Mouse (Mus musculus) skeletal muscle tissue, postnatal 0 days (tissue): ENCODE measurements around the gene Gprin1. TPM values are rescaled to one million over a fixed set of nuclear protein-coding genes. Genes with fewer than 3 reads are reported as not detected.

Source experiments
- polyA plus RNA-seq: library from polyadenylated mRNA; unstranded; fragments of >200 nt; fragmentation: Nextera tagmentation; extraction: Ambion mirVana; gene quantifications from 2 replicates; pipeline ENCODE4 v1.2.1, GENCODE M21; 2015

Gprin1 gene
- polyA plus RNA-seq: 0.10 and 0.15 TPM in 2 replicates

GRCm38 (mm10) chr13:54749864-54750411, at the start of gene Gprin1:
Gene Gprin1, minus strand, starts transcription at chr13:54749874.

GRCm38 (mm10) chr13:54788740-54789560, 39.3 kb upstream of the Gprin1 start, which contains the start of gene Tspan17:
Gene Tspan17, plus strand, starts transcription at chr13:54789377.

GRCm38 (mm10) chr13:54783698-54784097, 34.0 kb upstream of the Gprin1 start, which contains the start of gene Eif4e1b:
Gene Eif4e1b, plus strand, starts transcription at chr13:54783998.

GRCm38 (mm10) chr13:54766192-54766768, 16.6 kb upstream of the Gprin1 start, which contains the start of gene Sncb:
Gene Sncb, minus strand, starts transcription at chr13:54766595.

GRCm38 (mm10) chr13:54701243-54701642, 48.4 kb downstream of the Gprin1 start, which contains the start of gene Cdhr2:
Gene Cdhr2, plus strand, starts transcription at chr13:54701461.

GRCm38 (mm10) chr13:54693558-54694347, 55.9 kb downstream of the Gprin1 start, which contains the start of gene Rnf44:
Gene Rnf44, minus strand, starts transcription at chr13:54693907.

Other genes with a start within 250 kb of the Gprin1 start
- gene Simc1, start 246.1 kb downstream of the Gprin1 start, polyA plus RNA-seq: 3.4 and 3.6 TPM in 2 replicates
- 116 and 118 TPM in 2 replicates for gene 4833439L19Rik, start 184.4 kb downstream of the Gprin1 start, polyA plus RNA-seq
- 9.4 and 10.5 TPM in 2 replicates for gene Arl10, start 174.9 kb downstream of the Gprin1 start, polyA plus RNA-seq
- gene Nop16, start 159.8 kb downstream of the Gprin1 start, polyA plus RNA-seq: 35.7 and 42.3 TPM in 2 replicates
- gene Higd2a, start 159.7 kb downstream of the Gprin1 start, polyA plus RNA-seq: 234 and 246 TPM in 2 replicates
- gene Cltb, start 138.5 kb downstream of the Gprin1 start, polyA plus RNA-seq: 51.2 and 64.8 TPM in 2 replicates
- gene Faf2, start 128.1 kb downstream of the Gprin1 start, polyA plus RNA-seq: 26.5 and 27.8 TPM in 2 replicates
- 28.0 and 31.9 TPM in 2 replicates for gene Rnf44, start 56.0 kb downstream of the Gprin1 start, polyA plus RNA-seq
- gene Cdhr2, start 48.4 kb downstream of the Gprin1 start, polyA plus RNA-seq: not detected in 2 replicates
- gene Sncb, start 16.7 kb upstream of the Gprin1 start, polyA plus RNA-seq: not detected in 2 replicates
- gene Eif4e1b, start 34.1 kb upstream of the Gprin1 start, polyA plus RNA-seq: not detected in 2 replicates
- gene Tspan17, start 39.5 kb upstream of the Gprin1 start, polyA plus RNA-seq: 13.8 and 17.9 TPM in 2 replicates
- 3.2 and 3.6 TPM in 2 replicates for gene Unc5a, start 199.5 kb upstream of the Gprin1 start, polyA plus RNA-seq